Mouse (Mus musculus) retina, adult 2 months (tissue): ENCODE measurements around the gene Dnal1.

Source experiments
- DNase-seq: peaks from one replicate; pipeline ENCODE4 v3.0.0-alpha.2; 2012; ENCODE audit warnings: low read depth, low spot score

Gene Dnal1

DNA sequence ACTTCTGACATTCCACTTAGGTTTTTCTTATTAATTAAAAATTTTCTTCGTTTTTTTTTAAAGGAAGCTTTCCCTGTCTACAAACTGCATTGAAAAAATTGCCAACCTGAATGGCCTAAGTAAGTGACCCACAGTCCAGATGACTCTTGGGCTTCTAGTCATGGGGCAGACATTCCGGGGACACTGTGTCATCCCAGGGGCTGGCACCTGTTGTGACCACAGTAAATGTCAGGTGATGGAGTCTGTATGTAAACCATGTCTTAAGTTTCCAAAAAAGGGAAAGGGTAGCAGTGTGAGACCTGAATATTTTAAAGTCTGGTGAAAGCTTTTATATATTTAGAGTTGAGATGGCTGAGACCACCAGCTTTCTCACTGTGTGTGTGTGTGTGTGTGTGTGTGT is 12.7 kb downstream of the Dnal1 start:
- no peak for DNase-seq

DNA sequence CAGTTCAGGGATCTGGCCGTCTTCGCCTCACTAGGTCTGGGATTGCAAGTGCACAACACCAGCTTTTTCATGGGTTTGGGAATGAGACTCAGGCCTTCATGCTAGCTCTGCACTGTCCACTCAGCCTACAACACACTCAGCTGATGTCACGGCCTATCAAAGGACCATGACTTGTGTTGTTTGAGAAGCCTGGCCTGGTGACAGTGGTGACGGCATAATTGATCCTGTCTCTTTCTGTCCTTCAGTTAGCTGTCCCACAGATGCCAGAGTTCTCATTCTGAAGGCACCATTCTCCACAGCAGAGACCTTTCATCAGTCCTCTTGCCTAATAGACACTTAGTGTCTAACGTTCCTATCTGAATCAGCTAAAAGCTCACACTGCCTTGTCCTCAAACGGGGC is 14.4 kb downstream of the Dnal1 start:
- DNase-seq, result no peak

DNA sequence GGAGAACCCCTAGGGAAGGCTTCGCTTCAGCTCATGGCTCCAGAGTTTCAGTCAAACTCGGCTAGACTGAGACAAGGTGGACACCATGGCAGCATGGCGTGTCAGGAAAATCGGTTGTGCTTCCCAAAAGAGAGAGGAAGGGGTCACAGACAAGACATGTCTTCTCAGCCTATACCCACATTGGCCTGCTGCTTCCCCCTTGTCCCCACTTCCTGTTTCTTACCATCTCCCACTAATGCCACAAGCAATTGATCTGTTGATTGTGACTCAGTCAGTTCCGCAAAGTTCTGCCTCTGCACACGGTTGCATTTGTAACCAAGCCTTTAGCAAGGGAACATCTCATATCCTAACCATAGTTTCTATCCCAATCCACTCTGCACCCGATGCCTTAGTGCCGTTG is 15.8 kb downstream of the Dnal1 start:
- DNase-seq, result no peak

DNA sequence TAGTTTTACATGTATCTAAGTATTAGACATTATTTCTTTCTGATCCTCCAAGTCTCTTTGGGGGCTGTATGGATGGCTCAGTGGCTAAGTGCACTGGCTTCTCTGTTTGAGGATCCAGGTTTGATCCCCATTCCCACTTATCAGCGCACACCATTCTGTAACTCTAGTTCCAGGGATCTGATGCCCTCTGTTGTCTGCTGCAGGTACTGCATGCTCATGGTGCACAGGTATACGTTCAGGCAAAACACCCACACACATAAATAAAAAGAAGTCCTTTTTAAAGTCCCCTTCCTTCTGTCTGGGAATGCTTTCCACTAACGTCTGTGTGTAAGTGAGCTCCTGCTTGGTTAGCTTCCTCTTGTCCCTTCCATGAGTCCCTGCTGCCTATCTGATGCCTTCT is 18.1 kb downstream of the Dnal1 start:
- DNase-seq, result no peak

DNA sequence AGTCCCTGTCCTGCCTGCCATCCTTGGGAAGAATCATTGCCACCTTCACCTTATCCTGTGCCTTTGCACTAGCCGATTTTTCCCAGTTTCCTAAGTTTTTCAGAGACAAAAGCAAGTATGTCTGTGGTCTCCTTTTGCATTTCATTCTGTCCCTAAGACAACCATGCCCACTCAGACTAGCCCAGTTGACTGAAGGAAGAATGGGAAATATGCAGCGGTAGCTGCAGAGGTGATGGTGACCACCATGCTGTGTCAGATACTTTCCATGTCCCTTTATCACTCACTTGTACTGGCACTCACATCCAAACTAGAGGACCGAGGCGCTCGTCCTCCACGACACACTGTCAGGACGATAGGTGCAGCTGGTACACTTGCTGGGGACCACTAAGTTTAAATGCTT is 23.0 kb downstream of the Dnal1 start:
- no peak for DNase-seq

DNA sequence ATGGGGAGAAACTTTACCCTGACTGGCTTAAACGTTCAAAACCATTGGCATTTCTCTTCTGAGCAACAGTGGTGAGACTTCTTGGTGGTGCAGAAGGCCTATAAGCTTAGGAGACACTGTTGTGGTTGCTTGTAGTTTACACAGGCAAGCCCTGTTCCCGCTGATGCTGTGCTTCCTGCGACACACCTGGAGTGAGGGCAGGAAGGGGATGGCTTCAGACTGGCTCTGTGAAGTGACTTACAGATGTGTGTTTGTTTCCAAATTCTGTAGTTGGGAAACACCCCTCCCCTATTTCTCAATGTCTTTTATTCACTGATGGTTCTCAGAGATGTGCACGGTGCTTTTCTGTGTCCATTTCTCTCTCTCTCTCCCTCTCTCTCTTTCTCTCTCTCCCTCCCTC is 26.0 kb downstream of the Dnal1 start:
- DNase-seq, result no peak

DNA sequence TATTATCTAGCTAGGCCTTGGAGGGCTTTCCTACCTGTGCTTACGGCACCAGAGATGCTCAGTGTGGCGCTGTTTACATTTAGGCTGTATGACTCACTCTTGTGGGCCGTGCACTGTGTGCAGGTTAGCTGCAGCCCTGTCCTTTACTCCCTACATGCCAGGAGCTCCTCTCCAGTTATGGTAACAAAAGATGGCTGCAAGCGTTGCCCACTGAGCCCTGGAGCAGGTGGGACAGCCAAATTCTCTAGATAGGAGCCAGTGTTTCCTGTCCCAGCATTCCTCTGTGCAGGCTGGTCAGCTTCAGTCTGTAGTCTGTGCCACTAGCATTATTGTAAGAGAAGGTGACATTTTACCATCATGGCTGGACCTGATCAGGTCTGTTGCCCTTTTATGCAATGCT is 27.1 kb downstream of the Dnal1 start:
- no peak for DNase-seq

DNA sequence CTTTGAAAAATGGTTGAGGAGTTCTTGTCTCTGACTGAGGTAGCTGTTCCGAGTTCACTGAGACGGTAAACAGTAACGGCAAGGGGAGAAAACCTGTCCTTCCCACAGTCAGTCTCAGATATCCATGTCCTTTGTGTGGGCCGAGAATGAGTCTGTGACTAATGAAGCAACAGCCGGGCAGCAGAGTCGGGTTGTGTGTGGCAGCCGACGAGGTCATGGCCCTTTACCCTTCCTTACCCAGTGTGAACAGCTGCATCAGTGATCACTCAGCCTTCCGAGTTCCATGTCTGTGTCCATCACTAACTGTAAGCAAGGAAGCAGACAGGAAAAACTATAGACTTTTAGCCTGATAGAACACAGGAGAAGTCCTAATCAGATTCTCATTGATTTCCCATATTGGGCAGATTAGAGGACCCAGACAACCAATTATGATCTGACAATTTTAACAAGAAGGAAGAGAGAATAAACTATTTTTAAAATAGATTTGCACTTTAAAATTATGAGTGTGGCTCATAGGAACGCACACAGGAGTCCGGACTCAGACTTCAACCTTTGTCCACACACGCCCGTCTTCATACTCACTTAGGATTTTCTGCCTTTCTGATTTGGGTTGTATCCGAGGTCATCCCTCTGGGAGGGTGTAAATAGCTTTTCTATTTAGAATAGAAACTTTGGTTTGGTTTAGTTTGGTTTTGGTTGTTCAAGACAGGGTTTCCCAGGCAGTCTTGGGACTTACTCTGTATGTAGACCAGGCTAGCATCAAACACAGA is 28.3 kb downstream of the Dnal1 start:
- DNase-seq, result no peak

DNA sequence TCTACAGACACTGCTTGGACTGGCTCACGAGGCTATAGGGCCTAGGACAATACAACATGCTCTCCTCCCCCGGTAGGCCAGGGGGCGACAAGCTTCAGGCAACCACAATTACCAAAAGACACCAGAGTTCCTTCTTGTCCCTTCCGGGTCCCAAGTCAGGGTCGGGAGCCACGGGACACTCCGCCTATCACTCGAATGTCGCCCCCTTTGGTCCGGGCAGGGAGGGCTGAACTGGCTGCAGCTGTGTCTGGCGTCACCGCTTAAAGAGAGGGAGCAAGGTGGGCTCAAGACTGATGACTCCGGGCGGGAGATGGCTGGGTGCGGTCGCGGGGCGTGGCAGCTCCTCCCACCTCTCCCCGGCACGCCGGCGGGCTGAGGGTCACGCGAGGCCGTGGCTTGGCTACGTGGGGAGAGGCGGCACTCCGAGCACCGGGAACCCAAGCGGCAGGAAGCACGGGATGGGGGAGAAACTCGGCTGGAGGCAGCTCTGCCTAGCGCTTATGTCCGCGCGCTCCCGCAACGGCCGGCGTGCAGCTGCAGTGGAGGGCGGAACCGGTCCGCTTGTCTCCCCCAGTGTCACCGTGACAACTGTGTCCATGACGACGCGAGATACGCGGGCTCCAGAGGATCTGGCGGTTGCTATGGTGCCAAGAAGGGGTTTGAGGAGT is 33.9 kb downstream of the Dnal1 start, which contains the start of gene Pnma1:
Gene Pnma1, minus strand, starts transcription at position 536 of the 668 bp plus-strand sequence.
- no peak for DNase-seq

DNA sequence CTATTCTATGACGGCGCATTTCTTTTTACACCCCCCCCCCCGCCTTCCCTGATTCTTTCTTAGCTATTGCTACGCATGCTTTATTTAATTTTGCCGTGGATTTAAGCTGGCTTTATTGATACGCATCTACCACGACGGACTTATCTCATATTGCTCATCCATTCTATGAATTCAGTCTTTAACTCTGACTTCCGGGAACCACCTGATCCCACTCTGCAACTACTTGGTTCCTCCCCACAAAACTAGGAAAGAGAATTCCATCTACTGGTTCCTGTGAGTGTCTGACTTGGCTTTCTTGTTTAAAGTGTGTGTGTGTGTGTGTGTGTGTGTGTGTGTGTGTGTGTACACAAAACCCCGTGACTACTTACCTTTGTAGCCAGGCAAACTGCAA is 34.5 kb downstream of the Dnal1 start:
- no peak for DNase-seq

DNA sequence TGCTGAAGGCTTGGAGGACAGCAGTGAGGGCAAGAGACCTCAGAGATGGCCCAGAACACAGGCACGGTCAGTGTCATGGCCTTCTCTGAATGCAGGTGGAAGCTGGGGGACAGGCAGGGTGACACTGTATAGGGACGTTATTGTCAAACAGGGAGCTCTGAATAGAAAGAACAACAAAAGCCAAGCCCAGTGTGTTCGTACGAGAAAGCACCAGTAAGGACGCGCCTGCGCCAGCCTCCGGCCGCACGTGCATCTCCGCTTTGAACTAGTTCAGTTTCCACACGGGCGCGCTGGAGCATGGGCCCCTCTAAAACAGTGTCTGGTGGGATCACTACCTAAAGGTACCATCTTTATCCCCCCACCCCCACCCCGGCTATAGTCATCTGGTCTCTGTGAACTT is 35.8 kb downstream of the Dnal1 start:
- no peak for DNase-seq

DNA sequence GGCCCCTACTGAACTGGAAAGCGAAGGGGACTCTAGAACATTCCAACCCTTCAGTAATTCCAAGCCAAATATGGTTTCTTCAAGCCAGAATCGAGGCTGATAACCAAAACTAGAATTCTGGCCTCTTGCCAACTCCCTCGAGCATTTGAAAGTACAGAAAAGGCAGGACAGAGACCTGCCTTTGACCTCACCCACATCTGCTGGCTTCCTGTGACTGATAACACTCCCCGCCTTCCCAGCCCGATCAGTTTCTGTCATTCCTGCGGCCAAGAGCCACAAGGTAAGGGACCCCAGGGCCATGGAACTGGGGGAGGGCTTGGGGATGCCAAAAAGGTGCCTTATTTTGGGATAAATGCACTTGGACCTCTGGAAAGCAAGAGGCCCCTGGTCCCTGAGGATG is 36.8 kb downstream of the Dnal1 start:
- DNase-seq, result no peak

DNA sequence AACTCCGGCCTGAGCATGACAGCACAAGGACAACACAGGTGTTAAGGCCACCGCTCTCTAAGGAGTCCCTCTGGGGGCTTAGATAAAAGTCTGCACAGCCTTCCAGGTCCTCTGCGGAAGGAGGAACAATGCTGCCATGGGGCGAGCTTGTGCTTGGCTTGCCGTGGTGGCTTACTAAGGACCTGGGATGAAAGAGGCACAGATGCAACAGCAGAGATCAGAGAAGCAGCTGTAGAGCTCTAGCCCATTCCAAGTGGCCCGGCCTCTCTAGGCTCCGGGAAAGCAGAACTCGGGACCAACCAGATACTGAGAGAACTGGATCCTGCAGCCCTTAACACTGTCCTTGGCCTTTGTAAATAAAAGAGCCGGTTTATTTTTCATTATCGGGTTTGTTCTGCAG is 37.7 kb downstream of the Dnal1 start:
- DNase-seq, result no peak

DNA sequence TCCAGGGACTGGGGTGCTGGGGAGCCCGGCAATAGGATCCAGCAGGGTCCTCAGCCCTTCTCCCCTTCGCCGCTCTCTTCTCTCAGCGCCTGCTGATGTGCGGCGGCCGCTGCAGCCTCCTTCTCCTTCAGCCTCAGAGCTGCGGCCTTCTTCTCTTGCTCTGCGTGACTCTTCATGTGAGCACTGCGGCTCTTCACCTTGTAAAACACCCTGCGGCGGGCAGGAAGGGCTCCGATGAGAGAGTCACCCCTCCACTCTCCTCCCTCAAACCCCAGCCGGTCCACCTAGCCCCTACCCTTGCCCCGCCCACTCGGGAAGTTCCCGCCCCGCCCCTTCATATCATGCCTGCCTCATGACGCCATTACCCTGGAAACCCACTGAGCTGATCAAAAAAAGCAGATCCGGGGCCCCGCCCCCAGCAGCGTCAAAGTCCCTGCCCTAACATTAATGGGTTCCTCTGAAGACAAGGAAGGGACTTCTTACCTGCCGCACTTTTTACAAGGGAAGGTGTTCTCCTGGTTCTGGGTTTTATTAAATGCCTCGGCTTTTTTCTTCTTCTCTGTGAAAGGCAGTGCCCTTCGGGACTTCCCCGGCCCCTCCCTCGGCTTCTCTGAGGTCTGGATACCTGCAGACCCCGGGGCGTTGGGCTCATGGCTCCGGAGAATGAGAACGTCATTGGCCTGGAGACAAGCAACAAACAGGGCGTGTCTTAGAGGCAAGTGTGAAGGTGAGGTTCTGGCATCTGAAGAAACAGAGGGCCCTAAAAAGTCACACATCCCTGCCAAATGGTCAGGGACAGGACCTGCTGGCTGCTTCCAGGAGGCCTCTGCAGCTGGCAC is 38.4 kb downstream of the Dnal1 start:
- DNase-seq, result no peak

DNA sequence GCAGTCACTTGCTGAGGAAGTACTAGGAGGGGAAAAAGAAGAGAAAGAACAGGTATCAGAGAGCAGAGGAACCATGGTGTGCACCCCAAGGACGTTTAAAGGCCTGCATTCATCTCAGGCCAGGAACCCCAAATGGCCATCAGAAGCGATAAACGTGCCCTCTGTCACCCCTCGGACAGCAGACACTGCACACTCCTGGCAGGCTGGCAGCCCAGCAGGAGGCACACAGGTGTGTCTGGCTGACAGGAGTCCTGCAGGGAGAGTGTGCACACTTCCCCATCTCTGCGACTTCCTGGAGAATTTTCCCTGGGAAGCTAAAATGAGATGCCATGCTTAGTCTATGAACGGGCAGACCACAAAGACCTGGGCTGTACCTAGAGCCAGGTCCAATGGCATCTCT is 39.2 kb downstream of the Dnal1 start:
- DNase-seq, result no peak

DNA sequence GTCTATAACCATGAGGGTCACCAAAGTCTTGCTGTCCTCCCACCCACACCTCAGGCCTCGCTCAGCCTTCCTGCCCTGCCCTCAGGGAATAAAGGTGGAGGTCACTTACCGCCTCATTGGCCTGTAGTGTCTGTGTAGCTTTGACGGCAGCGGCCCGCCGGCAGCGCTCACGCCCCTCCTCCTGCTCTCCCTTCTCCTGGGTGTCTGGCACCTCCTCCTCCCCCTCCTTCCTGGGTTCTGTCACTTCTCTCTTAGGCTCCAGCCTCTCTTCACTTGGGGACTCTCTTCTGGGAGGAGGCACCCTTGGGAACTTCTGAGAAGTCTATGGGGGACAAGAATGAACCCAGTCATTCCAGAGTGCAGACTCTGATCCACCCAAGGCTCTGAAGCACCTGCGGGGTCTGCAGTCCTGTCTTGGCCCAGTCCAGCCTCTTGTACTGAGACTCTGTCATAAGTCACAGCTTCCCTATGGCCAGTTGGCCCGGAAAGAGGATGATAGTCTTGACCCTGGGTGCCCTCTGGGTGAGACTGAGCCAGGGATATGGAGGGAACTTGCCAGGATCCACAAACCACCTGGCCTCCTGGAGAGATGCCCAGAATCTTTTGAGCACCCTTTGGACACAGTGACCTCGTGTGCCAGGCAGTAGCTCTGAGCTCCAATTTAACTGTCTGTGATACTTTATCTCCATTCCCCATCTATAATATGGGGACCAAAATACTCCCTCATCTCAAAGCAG is 40.8 kb downstream of the Dnal1 start:
- no peak for DNase-seq

DNA sequence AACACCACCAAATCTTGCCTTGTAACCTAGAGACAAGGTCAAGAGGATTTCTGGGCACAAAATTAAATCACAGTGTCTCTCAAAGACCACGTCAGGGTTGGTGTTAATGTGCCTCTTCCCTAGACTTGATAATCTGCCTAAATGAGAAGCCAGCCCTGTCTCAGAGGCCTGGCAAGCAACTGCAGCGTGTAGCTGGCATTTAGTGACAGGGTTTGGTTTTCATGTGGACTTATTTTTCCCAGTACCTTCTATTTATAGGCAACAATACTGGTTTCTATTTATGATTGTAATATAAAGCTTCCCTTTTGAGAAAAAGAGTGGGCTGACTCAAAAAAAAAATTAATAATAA is 41.3 kb downstream of the Dnal1 start:
- no peak for DNase-seq

DNA sequence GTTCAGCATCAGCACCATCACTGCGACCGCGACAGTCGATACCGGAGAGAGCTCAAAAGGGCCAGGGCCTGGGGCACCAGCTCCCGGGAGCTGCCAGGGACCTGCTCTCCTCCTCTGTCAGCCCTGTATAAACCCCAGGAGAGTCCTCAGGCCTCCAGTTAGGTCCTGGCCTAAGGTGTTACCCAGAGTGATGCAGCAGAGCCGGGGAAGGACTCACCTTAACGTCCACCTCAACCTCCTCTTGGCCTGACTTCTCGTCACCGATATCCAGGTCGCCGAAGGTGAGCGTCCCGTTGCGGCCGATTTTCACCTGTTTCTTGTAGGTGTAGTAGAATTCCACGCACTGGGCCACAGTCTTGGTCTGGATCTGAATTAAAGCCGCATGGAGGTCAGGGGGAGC is 42.0 kb downstream of the Dnal1 start:
- DNase-seq, result no peak

DNA sequence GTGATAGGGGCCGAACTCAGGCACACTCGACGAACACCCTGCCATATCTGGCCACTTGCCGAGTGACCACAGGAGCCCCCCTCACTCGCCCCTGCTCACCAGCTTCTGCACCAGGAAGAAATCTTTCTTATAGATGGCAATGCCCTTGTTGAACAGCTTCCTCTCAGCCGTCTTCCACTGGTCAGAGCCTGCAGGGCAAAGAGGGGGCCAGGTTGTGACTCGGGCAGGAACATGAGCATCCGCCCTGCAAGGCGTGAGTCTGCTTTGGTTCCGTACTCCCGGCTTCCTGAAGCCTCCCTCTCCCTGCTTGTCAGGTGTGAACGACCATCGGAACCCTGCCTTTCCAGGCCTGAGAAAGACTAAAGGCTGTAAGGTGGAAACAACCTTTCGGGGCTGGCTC is 44.0 kb downstream of the Dnal1 start:
- no peak for DNase-seq

DNA sequence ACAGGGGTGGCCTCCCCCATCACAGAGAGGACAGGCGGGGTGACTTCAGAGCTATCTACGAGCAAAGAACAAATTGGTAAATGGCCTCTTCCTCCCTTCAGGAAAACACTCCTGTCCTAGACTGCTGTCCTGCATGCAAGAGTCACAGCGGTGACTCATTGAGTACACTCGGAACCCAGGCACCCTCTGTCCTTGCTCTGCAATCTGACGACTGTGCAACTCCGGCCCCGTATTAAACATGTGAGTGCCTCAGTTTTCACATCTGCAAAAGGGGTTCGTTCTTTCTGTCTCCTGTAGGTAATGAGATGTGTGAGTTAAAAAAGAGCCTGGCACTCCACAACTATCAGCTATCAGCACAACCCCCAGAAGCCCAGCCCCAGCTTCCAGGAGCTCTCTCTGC is 46.3 kb downstream of the Dnal1 start:
- DNase-seq, result no peak

DNA sequence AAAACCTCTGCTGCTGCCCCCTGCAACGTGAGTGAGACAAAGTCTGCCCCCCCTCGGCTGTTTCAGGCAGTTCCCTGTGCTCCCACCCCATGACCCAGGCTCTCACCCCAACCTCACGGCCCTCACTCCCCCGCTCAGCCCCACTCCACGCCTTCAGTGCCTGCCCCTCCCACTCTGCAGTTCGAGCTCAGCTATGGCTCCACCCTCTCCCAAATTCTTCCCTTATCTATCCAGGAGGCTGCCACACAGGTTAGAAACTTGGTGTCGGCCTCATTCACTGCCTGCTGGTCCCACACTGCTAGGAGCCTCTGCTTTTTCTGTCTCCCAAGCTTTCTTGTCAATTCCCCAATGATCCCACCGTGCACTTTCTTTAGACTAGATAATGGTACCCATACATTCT is 47.0 kb downstream of the Dnal1 start:
- DNase-seq, result no peak
